Mouse (Mus musculus) CH12.LX (cell line): ENCODE data around the gene Palm2. TPM values are rescaled to one million over a fixed set of nuclear protein-coding genes. Genes with fewer than 3 reads are reported as not detected.

Source experiments
- DNase-seq: peaks from one replicate; pipeline ENCODE4 v3.0.0-alpha.2; 2013; ENCODE audit errors: extremely low read depth
- H3K27ac ChIP-seq: 2 replicates; pipeline ENCODE4 v1.5.1; 2012; ENCODE audit warnings: low read depth, mild to moderate bottlenecking, control low read depth, moderate library complexity; ENCODE audit not compliant: insufficient read depth
- H3K27me3 ChIP-seq: replicated peaks from 2 replicates; pipeline ENCODE3; 2012; ENCODE audit warnings: inconsistent platforms
- H3K36me3 ChIP-seq, 2 experiments: replicated peaks in 1 of 2; 2 replicates each; pipeline versions ENCODE3 to v1.6.1; 2012; ENCODE audit warnings: inconsistent platforms in 1 of 2, low read length in 1 of 2, mild to moderate bottlenecking in 1 of 2, mixed read lengths in 1 of 2, moderate library complexity in 1 of 2; ENCODE audit not compliant: control insufficient read depth in 1 of 2, insufficient read depth in 1 of 2
- H3K4me1 ChIP-seq, 2 experiments: 2 replicates each; pipeline ENCODE4 v1.6.1; 2012; ENCODE audit warnings: inconsistent platforms in 1 of 2, moderate library complexity in 1 of 2; ENCODE audit not compliant: insufficient read depth in 2 of 2, control insufficient read depth in 1 of 2
- H3K4me2 ChIP-seq: 2 replicates; pipeline ENCODE4 v1.6.1; 2012; ENCODE audit warnings: low read depth, mild to moderate bottlenecking, control low read depth; ENCODE audit not compliant: poor library complexity, insufficient read depth, severe bottlenecking
- H3K4me3 ChIP-seq, 3 experiments: fragments of 150-350 bp in 1 of 3; sonication (generic) in 1 of 3; replicated peaks in 1 of 3; 2 replicates each; pipeline versions ENCODE3 to v1.5.1; 2011 to 2012; ENCODE audit warnings: low read depth in 2 of 3, low read length in 2 of 3, mild to moderate bottlenecking in 2 of 3, moderate library complexity in 2 of 3, control low read depth in 1 of 3, improper control_type of control experiment in 1 of 3, inconsistent platforms in 1 of 3, mixed read lengths in 1 of 3; ENCODE audit not compliant: poor library complexity in 1 of 3
- H3K79me2 ChIP-seq: replicated peaks from 2 replicates; pipeline ENCODE4 v1.6.1; 2012; ENCODE audit warnings: mild to moderate bottlenecking, moderate library complexity; ENCODE audit not compliant: control insufficient read depth, poor library complexity, insufficient read depth, severe bottlenecking; ENCODE audit errors: extremely low read depth
- H3K9ac ChIP-seq: 2 replicates; pipeline ENCODE4 v1.6.1; 2012; ENCODE audit warnings: low read depth, mild to moderate bottlenecking, control low read depth, moderate library complexity; ENCODE audit not compliant: insufficient read depth
- H3K9me3 ChIP-seq: replicated peaks from 2 replicates; pipeline ENCODE3; 2012; ENCODE audit warnings: low read length, inconsistent platforms, mixed read lengths
- BHLHE40 ChIP-seq: IDR thresholded peaks from 2 replicates; pipeline ENCODE4 v1.6.1; 2011; ENCODE audit warnings: mild to moderate bottlenecking, low read depth, low read length, improper control_type of control experiment
- CHD1 ChIP-seq: IDR thresholded peaks from 2 replicates; pipeline ENCODE4 v1.6.1; 2012; ENCODE audit warnings: low read depth, low read length, improper control_type of control experiment, inconsistent platforms
- CHD2 ChIP-seq: IDR thresholded peaks from 2 replicates; pipeline ENCODE4 v1.6.1; 2011; ENCODE audit warnings: low read length, improper control_type of control experiment
- CTCF ChIP-seq, 2 experiments: IDR thresholded peaks in 1 of 2; conservative IDR thresholded peaks in 1 of 2; 2 replicates each; pipeline ENCODE4 v1.5.1; 2011 to 2012; ENCODE audit warnings: low read depth in 2 of 2, low read length in 2 of 2, improper control_type of control experiment in 1 of 2, inconsistent platforms in 1 of 2, mild to moderate bottlenecking in 1 of 2, moderate library complexity in 1 of 2
- EP300 ChIP-seq: IDR thresholded peaks from 2 replicates; pipeline ENCODE4 v1.6.1; 2011; ENCODE audit warnings: low read length, improper control_type of control experiment
- GABPA ChIP-seq: IDR thresholded peaks from 2 replicates; pipeline ENCODE4 v1.6.1; 2012; ENCODE audit warnings: low read depth, low read length, improper control_type of control experiment, inconsistent platforms; ENCODE audit not compliant: insufficient replicate concordance
- HCFC1 ChIP-seq: IDR thresholded peaks from 2 replicates; pipeline ENCODE4 v1.6.1; 2012; ENCODE audit warnings: low read depth, mild to moderate bottlenecking, inconsistent platforms, low read length, improper control_type of control experiment
- KAT2A ChIP-seq: IDR thresholded peaks from 2 replicates; pipeline ENCODE4 v1.6.1; 2012; ENCODE audit warnings: low read length, improper control_type of control experiment, inconsistent platforms; ENCODE audit not compliant: insufficient replicate concordance
- MAFK ChIP-seq: IDR thresholded peaks from 2 replicates; pipeline ENCODE4 v1.6.1; 2011; ENCODE audit warnings: low read length, improper control_type of control experiment; ENCODE audit not compliant: insufficient replicate concordance
- MAX ChIP-seq: IDR thresholded peaks from 2 replicates; pipeline ENCODE4 v1.6.1; 2011; ENCODE audit warnings: low read length, improper control_type of control experiment
- MAZ ChIP-seq: IDR thresholded peaks from 2 replicates; pipeline ENCODE4 v1.6.1; 2012; ENCODE audit warnings: low read depth, mild to moderate bottlenecking, inconsistent platforms, low read length, improper control_type of control experiment, moderate library complexity
- MEF2A ChIP-seq: IDR thresholded peaks from 2 replicates; pipeline ENCODE4 v1.6.1; 2014; ENCODE audit warnings: low read depth, mild to moderate bottlenecking, inconsistent platforms, low read length, improper control_type of control experiment, borderline replicate concordance
- MXI1 ChIP-seq: IDR thresholded peaks from 2 replicates; pipeline ENCODE4 v1.6.1; 2011; ENCODE audit warnings: mild to moderate bottlenecking, low read depth, low read length, improper control_type of control experiment
- MYC ChIP-seq: IDR thresholded peaks from 2 replicates; pipeline ENCODE4 v1.6.1; 2011; ENCODE audit warnings: low read depth, mild to moderate bottlenecking, improper control_type of control experiment, low read length
- NELFE ChIP-seq: IDR thresholded peaks from 2 replicates; pipeline ENCODE4 v1.6.1; 2011; ENCODE audit warnings: low read depth, low read length, improper control_type of control experiment
- PAX5 ChIP-seq: IDR thresholded peaks from 2 replicates; pipeline ENCODE4 v1.6.1; 2012; ENCODE audit warnings: low read length, inconsistent platforms, mixed read lengths
- POLR2A ChIP-seq: IDR thresholded peaks from 2 replicates; pipeline ENCODE4 v1.6.1; 2011; ENCODE audit warnings: low read depth, mild to moderate bottlenecking, improper control_type of control experiment, low read length
- POLR2AphosphoS2 ChIP-seq: IDR thresholded peaks from 2 replicates; pipeline ENCODE4 v1.6.1; 2011; ENCODE audit warnings: low read depth, low read length, improper control_type of control experiment
- RAD21 ChIP-seq: IDR thresholded peaks from 2 replicates; pipeline ENCODE4 v1.6.1; 2011; ENCODE audit warnings: low read depth, mild to moderate bottlenecking, low read length, improper control_type of control experiment, moderate library complexity
- RCOR1 ChIP-seq: conservative IDR thresholded peaks from 2 replicates; pipeline ENCODE4 v1.6.1; 2012; ENCODE audit warnings: low read depth, mild to moderate bottlenecking, inconsistent platforms, low read length, improper control_type of control experiment
- SIN3A ChIP-seq: IDR thresholded peaks from 2 replicates; pipeline ENCODE4 v1.6.1; 2012; ENCODE audit warnings: low read length, improper control_type of control experiment, inconsistent platforms
- SMC3 ChIP-seq: IDR thresholded peaks from 2 replicates; pipeline ENCODE4 v1.6.1; 2011; ENCODE audit warnings: low read depth, low read length, improper control_type of control experiment
- TCF12 ChIP-seq: IDR thresholded peaks from 2 replicates; pipeline ENCODE4 v1.6.1; 2014; ENCODE audit warnings: low read depth, mild to moderate bottlenecking, inconsistent platforms, low read length, improper control_type of control experiment
- UBTF ChIP-seq: IDR thresholded peaks from 2 replicates; pipeline ENCODE4 v1.6.1; 2012; ENCODE audit warnings: low read depth, mild to moderate bottlenecking, inconsistent platforms, low read length, improper control_type of control experiment, moderate library complexity
- USF2 ChIP-seq: conservative IDR thresholded peaks from 2 replicates; pipeline ENCODE4 v1.6.1; 2011; ENCODE audit warnings: low read depth, low read length, improper control_type of control experiment
- ZC3H11A ChIP-seq: IDR thresholded peaks from 2 replicates; pipeline ENCODE4 v1.6.1; 2012; ENCODE audit warnings: low read depth, mild to moderate bottlenecking, inconsistent platforms, low read length, improper control_type of control experiment
- ZMIZ1 ChIP-seq: IDR thresholded peaks from 2 replicates; pipeline ENCODE4 v1.6.1; 2012; ENCODE audit warnings: low read depth, mild to moderate bottlenecking, inconsistent platforms, low read length, improper control_type of control experiment
- ZNF384 ChIP-seq: IDR thresholded peaks from 2 replicates; pipeline ENCODE4 v1.6.1; 2012; ENCODE audit warnings: low read depth, low read length, improper control_type of control experiment, inconsistent platforms
- dilution Hi-C: fragments of 300-500 bp; cut with MboI; formaldehyde crosslinking; loops from 2 replicates; pipeline ENCODE4 v1.14.3; 2020; ENCODE audit warnings: low sequenced_read_pairs; ENCODE audit not compliant: extremely low pct_unique_long_range_greater_than_20kb, extremely low pct_ligation_motif_present
- in situ Hi-C: fragments of 300-500 bp; cut with MboI; formaldehyde crosslinking; loops from 3 replicates; pipeline ENCODE4 v1.14.3; 2019; ENCODE audit warnings: low sequenced_read_pairs, low pct_ligation_motif_present, low pct_unique_long_range_greater_than_20kb, mixed read lengths
- polyA plus RNA-seq: library from polyadenylated mRNA; unstranded; fragments of >175 nt; gene quantifications from 2 replicates; pipeline ENCODE4 v1.2.1, GENCODE M21; 2012; ENCODE audit warnings: low read depth; ENCODE audit not compliant: insufficient read length
- total RNA-seq, 2 experiments: library from RNA; depleted of rRNA; stranded (reverse); fragments of 300-350 nt in 1 of 2; fragments of >200 nt in 1 of 2; gene quantifications; 2 replicates each; pipeline ENCODE4 v1.2.3; 2012 to 2014

Gene Palm2
- total and polyA plus RNA-seq, 3 experiments: not detected

- dilution Hi-C loops (no loop called here), in situ Hi-C loops (no loop called here)
- no peaks in the 10 kb centered on the region for H3K79me2 ChIP-seq
- no peak overlapping the region for H3K4me3 ChIP-seq
- no peak overlapping the region for H3K27ac ChIP-seq
- DNase-seq: no peak
- H3K27me3 ChIP-seq: no peaks in the 10 kb centered on the region
- TF ChIP-seq USF2 (no peak), BHLHE40 (no peak), POLR2AphosphoS2 (no peak), MAX (no peak), CTCF (conservative IDR thresholded peaks at IDR 0.05 in 1 of 2, IDR thresholded peaks at IDR 0.05 in 1 of 2; ENCODE audit: low read depth in 2 of 2, low read length in 2 of 2) (peak in 1 of 2 experiments; percentile 6; a peak in 1 of 4 replicates), MAFK (no peak), MAZ (no peak), HCFC1 (no peak), SIN3A (no peak), SMC3 (peak; percentile 16; the same call in 1 of the 2 replicates), CHD2 (no peak), NELFE (no peak), RAD21 (no peak; the same call in none of the 2 replicates), ZNF384 (no peak), RCOR1 (no peak)
- TF ChIP-seq, all 38 proteins: peak for 2
- H3K9me3 ChIP-seq: no peaks in the 10 kb centered on the region
- peaks cover 9 to 36% of the 10 kb centered on the region in 2 experiments for H3K4me1 ChIP-seq
- H3K36me3 ChIP-seq: no peaks in the 10 kb centered on the region
- no peak overlapping the region for H3K9ac ChIP-seq
- H3K4me2 ChIP-seq: no peak overlapping the region
Measured at GRCm38 (mm10) chr4:57732351-57732750, 298.3 kb downstream of the Palm2 start.

GRCm38 (mm10) chr4:57733445-57733844 is 299.4 kb downstream of the Palm2 start:
- Histone ChIP-seq H3K79me2 (no peaks in the 10 kb centered on the region), H3K36me3 (no peaks in the 10 kb centered on the region), H3K4me1 (peaks cover 4 to 25% of the 10 kb centered on the region in 2 experiments; a peak in 3 of 4 replicates), H3K27ac (no peak overlapping the region), H3K9me3 (no peaks in the 10 kb centered on the region), H3K4me2 (no peak overlapping the region), H3K27me3 (no peaks in the 10 kb centered on the region), H3K4me3 (no peak overlapping the region)
- dilution Hi-C loops: no loop called here
- DNase-seq: no peak
- in situ Hi-C loops: no loop called here
- TF ChIP-seq ZMIZ1 (no peak), KAT2A (no peak), CTCF (conservative IDR thresholded peaks at IDR 0.05 in 1 of 2, IDR thresholded peaks at IDR 0.05 in 1 of 2; ENCODE audit: low read depth in 2 of 2, low read length in 2 of 2) (no peak), MAZ (no peak), MYC (no peak), ZC3H11A (no peak), NELFE (no peak), PAX5 (no peak), MEF2A (no peak), RCOR1 (no peak), MXI1 (no peak), EP300 (no peak), ZNF384 (no peak), TCF12 (no peak), BHLHE40 (no peak), USF2 (no peak), GABPA (no peak), UBTF (no peak), POLR2A (no peak), CHD1 (no peak)
- TF ChIP-seq, all 38 proteins: peak for 0
- H3K9ac ChIP-seq: no peak overlapping the region
